Mouse (Mus musculus) hematopoietic stem cell, adult 5-6 weeks (primary cell): ENCODE results near the gene Tmem222. TPM values are rescaled to one million over a fixed set of nuclear protein-coding genes. Genes with fewer than 3 reads are reported as not detected.

ENCODE experiments used
- ATAC-seq, 2 experiments: fragments of 125-278 bp in 1 of 2; replicated peaks in 1 of 2; 2 replicates each; pipeline ENCODE4 v1.8.0; 2016 to 2017; ENCODE audit warnings: inconsistent platforms in 2 of 2, mild to moderate bottlenecking in 2 of 2, moderate number of reproducible peaks in 2 of 2, low read depth in 1 of 2, moderate TSS enrichment in 1 of 2; ENCODE audit not compliant: low FRiP score in 2 of 2, poor library complexity in 2 of 2, severe bottlenecking in 2 of 2, insufficient read depth in 1 of 2, low TSS enrichment in 1 of 2
- total RNA-seq: library from RNA; stranded (forward); fragments of 172-1452, 232-1000 nt; gene quantifications from 2 replicates; pipeline ENCODE4 v1.2.3, GENCODE M21; 2017

Tmem222 gene
- total RNA-seq, 1 experiment from 2014 or later = 11.6 TPM

GRCm38 (mm10) chr4:133240490-133240921 is 37.1 kb downstream of the Tmem222 start, which contains the start of gene Map3k6:
Gene Map3k6, plus strand, starts transcription at chr4:133240818.
- ATAC-seq = peak in 1 of 2 experiments; percentile 8; a peak in 2 of 4 replicates

DNA sequence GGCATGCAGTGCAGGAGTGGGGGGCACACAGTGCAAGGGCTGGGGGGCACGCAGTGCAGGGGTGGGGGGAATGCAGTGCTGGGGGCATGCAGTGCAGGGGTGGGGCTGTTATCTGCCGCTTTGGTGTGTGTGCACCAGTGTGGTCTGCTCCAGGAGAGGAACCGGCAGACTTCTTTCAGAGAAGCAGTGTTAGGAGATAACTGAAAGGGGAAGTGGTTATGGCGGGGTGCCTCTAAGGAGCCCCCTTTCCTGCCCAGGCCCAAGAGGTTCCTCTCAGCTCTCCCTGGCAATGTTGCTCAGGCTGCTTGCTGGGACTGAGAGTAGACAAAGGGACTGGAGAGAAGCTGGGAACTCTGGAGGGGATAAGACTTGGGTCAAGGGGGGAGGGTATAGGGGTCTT is 39.7 kb downstream of the Tmem222 start:
- ATAC-seq = peak; percentile 68

- ATAC-seq = no peak
Measured at GRCm38 (mm10) chr4:133235415-133235814, 42.2 kb downstream of the Tmem222 start.

DNA sequence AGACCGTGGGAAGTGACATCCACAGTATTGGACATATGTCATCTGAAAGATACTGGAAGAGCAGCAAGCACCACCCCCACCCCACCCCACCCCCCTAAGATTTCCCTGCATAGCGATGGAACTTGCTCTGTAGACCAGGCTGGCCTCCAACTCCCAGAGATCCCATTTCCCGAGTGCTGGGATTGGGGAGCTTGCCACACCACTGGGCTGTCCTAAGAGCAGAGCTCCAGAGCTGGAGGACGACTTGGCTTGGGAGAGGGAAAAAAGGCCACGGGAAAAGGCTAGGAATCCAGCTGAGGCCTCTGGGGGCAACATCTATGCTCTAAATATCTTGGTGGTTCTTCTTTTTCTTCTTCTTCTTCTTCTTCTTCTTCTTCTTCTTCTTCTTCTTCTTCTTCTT is 42.8 kb downstream of the Tmem222 start:
- ATAC-seq = no peak

GRCm38 (mm10) chr4:133233285-133233976 is 44.2 kb downstream of the Tmem222 start:
- ATAC-seq = peak in 1 of 2 experiments; percentile 34; a peak in 1 of 4 replicates

- no peak for ATAC-seq
Measured at GRCm38 (mm10) chr4:133229582-133229981, 48.0 kb downstream of the Tmem222 start.

DNA sequence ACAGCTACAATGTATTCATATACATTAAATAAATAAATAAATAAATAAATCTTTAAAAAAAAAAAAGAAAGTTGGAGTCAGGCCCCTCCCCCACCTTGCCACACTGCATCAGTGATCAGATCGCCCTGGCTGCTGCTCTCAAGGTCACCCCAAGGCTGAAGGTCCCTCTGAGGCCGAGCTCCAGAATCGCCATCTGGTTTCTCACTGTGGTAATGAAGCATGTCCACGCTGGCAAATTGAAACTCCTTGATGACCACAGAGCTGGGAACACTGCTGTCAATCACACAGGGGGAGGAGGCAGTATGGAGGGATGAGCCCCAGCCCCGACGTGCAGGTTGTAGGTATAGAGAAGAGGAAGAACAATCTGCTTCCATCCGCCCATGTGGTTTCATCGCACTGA is 50.0 kb downstream of the Tmem222 start:
- ATAC-seq = no peak

DNA sequence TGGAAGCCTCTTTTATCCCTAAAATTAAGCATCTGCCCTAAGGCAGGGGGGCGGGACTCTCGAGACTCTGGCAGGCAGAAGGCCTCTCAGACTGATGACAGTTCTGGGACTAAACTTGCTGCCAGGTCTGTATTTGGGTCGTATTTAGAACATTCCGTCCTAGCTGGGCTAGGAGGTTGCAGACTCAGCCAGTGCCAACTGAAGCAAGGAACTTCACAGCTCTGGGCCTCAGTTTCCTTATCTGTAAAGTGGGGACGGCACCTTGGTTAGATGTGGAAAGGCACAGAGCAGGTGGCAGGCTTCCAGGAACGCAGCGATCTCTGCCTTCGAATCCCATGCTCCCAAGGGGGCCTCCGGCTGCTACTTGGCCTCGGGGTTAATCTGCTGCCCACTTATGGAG is 51.5 kb downstream of the Tmem222 start:
- no peak for ATAC-seq

DNA sequence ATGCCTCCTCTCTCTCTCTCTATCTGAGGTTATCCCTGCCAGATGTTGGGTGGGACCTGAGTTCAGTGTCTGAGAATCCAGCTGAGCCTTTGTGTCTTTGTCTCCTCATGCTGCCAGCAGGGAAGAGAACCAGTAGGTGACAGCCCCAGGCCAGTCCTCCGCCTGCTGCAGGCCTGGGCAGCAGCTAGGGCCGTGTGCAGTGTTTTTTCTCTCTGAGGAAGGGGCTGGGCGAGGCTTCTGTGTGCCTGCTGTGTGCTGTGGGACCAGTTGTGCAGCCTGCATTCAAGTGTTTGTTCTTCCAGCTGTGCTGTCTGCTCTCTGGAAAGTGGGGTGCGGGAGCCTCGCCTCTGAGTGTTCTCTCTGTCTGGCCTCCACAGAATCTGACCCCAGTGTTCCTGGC is 53.7 kb downstream of the Tmem222 start:
- ATAC-seq = no peak

- no peak for ATAC-seq
Measured at GRCm38 (mm10) chr4:133221701-133222100, 55.9 kb downstream of the Tmem222 start.

GRCm38 (mm10) chr4:133220656-133221055 is 56.9 kb downstream of the Tmem222 start:
- no peak for ATAC-seq

GRCm38 (mm10) chr4:133218745-133219144 is 58.8 kb downstream of the Tmem222 start:
- ATAC-seq = no peak

GRCm38 (mm10) chr4:133217641-133218040 is 60.0 kb downstream of the Tmem222 start:
- peak in 1 of 2 experiments; percentile 42; a peak in 2 of 4 replicates for ATAC-seq

Other genes starting within 250 kb of the Tmem222 start
- gene Wasf2, start 147.3 kb downstream of the Tmem222 start, total RNA-seq = 46.9 and 58.8 TPM in 2 replicates
- not detected in 2 replicates for gene Cd164l2, start 65.7 kb downstream of the Tmem222 start, total RNA-seq
- 0.25 and 0.50 TPM in 2 replicates for gene Gpr3, start 65.3 kb downstream of the Tmem222 start, total RNA-seq
- 1.8 and 3.5 TPM in 2 replicates for gene Map3k6, start 37.0 kb downstream of the Tmem222 start, total RNA-seq
- gene Sytl1, start 14.7 kb downstream of the Tmem222 start, total RNA-seq = 7.2 and 20.1 TPM in 2 replicates
- gene Wdtc1, start 75.7 kb upstream of the Tmem222 start, total RNA-seq = 11.3 and 13.7 TPM in 2 replicates
- 11.0 and 16.9 TPM in 2 replicates for gene Slc9a1, start 91.9 kb upstream of the Tmem222 start, total RNA-seq
- gene Tent5b, start 202.3 kb upstream of the Tmem222 start, total RNA-seq = not detected in 2 replicates
- not detected in 2 replicates for gene Trnp1, start 220.8 kb upstream of the Tmem222 start, total RNA-seq
- gene Kdf1, start 241.2 kb upstream of the Tmem222 start, total RNA-seq = not detected in 2 replicates